Mouse (Mus musculus): ENCODE data around the gene Csrnp1. TPM values are rescaled to one million over a fixed set of nuclear protein-coding genes. Genes with fewer than 3 reads are reported as not detected.

Csrnp1 gene
- polyA plus RNA-seq, 1 experiment from 2014 or later = 1.8 TPM

- WGBS = 2% methylated on average over 11 of the region's 11 CpGs
- H3K4me2 ChIP-seq = peak overlapping the region; percentile 87
- no peaks in the 10 kb centered on the region for H3K9me3 ChIP-seq
- no peak overlapping the region; the same call in 1 of the 2 replicates for H3K27ac ChIP-seq (replicated peaks)
- peak overlapping the region; percentile 60 for H3K4me3 ChIP-seq
- H3K9ac ChIP-seq = peak overlapping the region; percentile 75; the same call in 1 of the 2 replicates
- H3K4me1 ChIP-seq (replicated peaks) = peaks cover 60% of the 10 kb centered on the region
- ATAC-seq (ENCODE audit: low read depth) = peak; percentile 24; the same call in 1 of the 2 replicates
- peaks cover 32% of the 10 kb centered on the region for H3K27me3 ChIP-seq
- H3K36me3 ChIP-seq = no peaks in the 10 kb centered on the region
Observed at GRCm38 (mm10) chr9:119982241-119982811, 2.1 kb downstream of the Csrnp1 start.

GRCm38 (mm10) chr9:119981183-119982179, 3.0 kb downstream of the Csrnp1 start:
- no peaks in the 10 kb centered on the region for H3K36me3 ChIP-seq
- no peaks in the 10 kb centered on the region for H3K9me3 ChIP-seq
- H3K4me1 ChIP-seq (replicated peaks) = peaks cover 64% of the 10 kb centered on the region
- peak overlapping the region; percentile 60 for H3K4me3 ChIP-seq
- H3K27ac ChIP-seq (replicated peaks) = peak overlapping the region; percentile 75
- peak; percentile 5; the same call in 1 of the 2 replicates for ATAC-seq (ENCODE audit: low read depth)
- WGBS = 2% methylated on average over 16 of the region's 16 CpGs
- peaks cover 28% of the 10 kb centered on the region for H3K27me3 ChIP-seq
- peak overlapping the region; percentile 87 for H3K4me2 ChIP-seq
- peak overlapping the region; percentile 75 for H3K9ac ChIP-seq

- Histone ChIP-seq H3K9ac (peak overlapping the region; percentile 54; the same call in 1 of the 2 replicates), H3K27me3 (peaks cover 28% of the 10 kb centered on the region), H3K27ac (replicated peaks) (peak overlapping the region; percentile 75), H3K4me3 (no peak overlapping the region), H3K9me3 (no peaks in the 10 kb centered on the region), H3K4me2 (peak overlapping the region; percentile 87), H3K4me1 (replicated peaks) (peaks cover 64% of the 10 kb centered on the region), H3K36me3 (no peaks in the 10 kb centered on the region)
- WGBS = 9% methylated on average over 4 of the region's 4 CpGs
- no peak for ATAC-seq (ENCODE audit: low read depth)
Observed at GRCm38 (mm10) chr9:119980770-119981182, 3.7 kb downstream of the Csrnp1 start.

GRCm38 (mm10) chr9:119979749-119980148, 4.7 kb downstream of the Csrnp1 start:
- Histone ChIP-seq H3K9ac (no peak overlapping the region), H3K4me3 (no peak overlapping the region), H3K4me2 (no peak overlapping the region), H3K27ac (replicated peaks) (no peak overlapping the region), H3K9me3 (no peaks in the 10 kb centered on the region), H3K36me3 (no peaks in the 10 kb centered on the region), H3K4me1 (replicated peaks) (peaks cover 64% of the 10 kb centered on the region), H3K27me3 (peaks cover 28% of the 10 kb centered on the region)
- ATAC-seq (ENCODE audit: low read depth) = no peak
- WGBS = 50% methylated on average over 2 of the region's 2 CpGs

- WGBS = 90% methylated on average over 6 of the region's 6 CpGs
- Histone ChIP-seq H3K4me3 (no peak overlapping the region), H3K9me3 (no peaks in the 10 kb centered on the region), H3K27me3 (peaks cover 21% of the 10 kb centered on the region), H3K4me2 (no peak overlapping the region), H3K36me3 (peaks cover 2% of the 10 kb centered on the region; the same call in 1 of the 2 replicates), H3K4me1 (replicated peaks) (peaks cover 57% of the 10 kb centered on the region), H3K27ac (replicated peaks) (no peak overlapping the region), H3K9ac (no peak overlapping the region)
- no peak for ATAC-seq (ENCODE audit: low read depth)
Observed at GRCm38 (mm10) chr9:119978811-119979441, 5.5 kb downstream of the Csrnp1 start.

GRCm38 (mm10) chr9:119978151-119978810, 6.2 kb downstream of the Csrnp1 start:
- Histone ChIP-seq H3K4me3 (no peak overlapping the region), H3K4me2 (no peak overlapping the region), H3K9ac (no peak overlapping the region), H3K27me3 (peaks cover 17% of the 10 kb centered on the region), H3K9me3 (no peaks in the 10 kb centered on the region), H3K4me1 (replicated peaks) (peaks cover 53% of the 10 kb centered on the region), H3K27ac (replicated peaks) (no peak overlapping the region), H3K36me3 (peaks cover 6% of the 10 kb centered on the region; the same call in 1 of the 2 replicates)
- WGBS = 63% methylated on average over 9 of the region's 9 CpGs
- no peak for ATAC-seq (ENCODE audit: low read depth)

- Histone ChIP-seq H3K36me3 (peaks cover 10% of the 10 kb centered on the region; the same call in 1 of the 2 replicates), H3K4me2 (no peak overlapping the region), H3K4me1 (replicated peaks) (peaks cover 46% of the 10 kb centered on the region), H3K4me3 (no peak overlapping the region), H3K9me3 (no peaks in the 10 kb centered on the region), H3K27me3 (peaks cover 11% of the 10 kb centered on the region), H3K9ac (0 out of 2 replicates have a peak overlapping the region, but pooled peaks have one; percentile 17), H3K27ac (replicated peaks) (no peak overlapping the region)
- 43% methylated on average over 5 of the region's 5 CpGs for WGBS
- ATAC-seq (ENCODE audit: low read depth) = no peak
Observed at GRCm38 (mm10) chr9:119977557-119978060, 6.8 kb downstream of the Csrnp1 start.

- no peak for ATAC-seq (ENCODE audit: low read depth)
- Histone ChIP-seq H3K9me3 (no peaks in the 10 kb centered on the region), H3K9ac (0 out of 2 replicates have a peak overlapping the region, but pooled peaks have one; percentile 17), H3K4me3 (no peak overlapping the region), H3K4me2 (no peak overlapping the region), H3K36me3 (peaks cover 10% of the 10 kb centered on the region; the same call in 1 of the 2 replicates), H3K27ac (replicated peaks) (no peak overlapping the region), H3K4me1 (replicated peaks) (peaks cover 39% of the 10 kb centered on the region), H3K27me3 (peaks cover 6% of the 10 kb centered on the region; the same call in 1 of the 2 replicates)
- 60% methylated on average over 17 of the region's 17 CpGs for WGBS
Observed at GRCm38 (mm10) chr9:119976704-119977556, 7.5 kb downstream of the Csrnp1 start.

- H3K4me2 ChIP-seq = no peak overlapping the region
- no peaks in the 10 kb centered on the region for H3K9me3 ChIP-seq
- peaks cover 10% of the 10 kb centered on the region; the same call in 1 of the 2 replicates for H3K36me3 ChIP-seq
- no peak overlapping the region for H3K27ac ChIP-seq (replicated peaks)
- no peaks in the 10 kb centered on the region for H3K27me3 ChIP-seq
- H3K4me1 ChIP-seq (replicated peaks) = peaks cover 36% of the 10 kb centered on the region
- 98% methylated on average over 4 of the region's 4 CpGs for WGBS
- ATAC-seq (ENCODE audit: low read depth) = no peak
- no peak overlapping the region for H3K4me3 ChIP-seq
- H3K9ac ChIP-seq = no peak overlapping the region
Observed at GRCm38 (mm10) chr9:119975286-119975685, 9.2 kb downstream of the Csrnp1 start.

GRCm38 (mm10) chr9:119974609-119975008, 9.8 kb downstream of the Csrnp1 start:
- no peaks in the 10 kb centered on the region for H3K9me3 ChIP-seq
- H3K4me1 ChIP-seq (replicated peaks) = peaks cover 35% of the 10 kb centered on the region
- ATAC-seq (ENCODE audit: low read depth) = no peak
- no peak overlapping the region for H3K27ac ChIP-seq (replicated peaks)
- WGBS = 82% methylated on average over 5 of the region's 5 CpGs
- no peak overlapping the region for H3K9ac ChIP-seq
- H3K27me3 ChIP-seq = no peaks in the 10 kb centered on the region
- no peak overlapping the region for H3K4me3 ChIP-seq
- H3K4me2 ChIP-seq = no peak overlapping the region
- peaks cover 10% of the 10 kb centered on the region; the same call in 1 of the 2 replicates for H3K36me3 ChIP-seq
